Mouse (Mus musculus) megakaryocyte progenitor cell, adult 5-6 weeks (primary cell): ENCODE results near the gene Ap3b1. TPM values are rescaled to one million over a fixed set of nuclear protein-coding genes. Genes with fewer than 3 reads are reported as not detected.
"Not testable (repeated sequence)": the region's sequence is repeated elsewhere in the genome, so short reads cannot be mapped to it uniquely, and the experiment has no call there.

Source experiments
- ATAC-seq: replicated peaks from 2 replicates; pipeline ENCODE4 v1.8.0; 2016; ENCODE audit warnings: mild to moderate bottlenecking, moderate TSS enrichment, inconsistent platforms; ENCODE audit not compliant: poor library complexity
- total RNA-seq, 2 experiments: library from RNA; stranded (forward) in 1 of 2; stranded (reverse) in 1 of 2; fragments of 157-497, 149-512 nt in 1 of 2; fragments of 200-1000 nt in 1 of 2; gene quantifications; 2 replicates each; pipeline versions ENCODE4 v1.2.3 to v1.2.4; 2015 to 2017

The Ap3b1 gene
- 50.4 and 53.4 TPM in 2 replicates for total RNA-seq (2015)
- total RNA-seq (2017) = 81.8 and 105 TPM in 2 replicates

- peak; percentile 76 for ATAC-seq
Observed at GRCm38 (mm10) chr13:94358401-94359265, at the start of gene Ap3b1. Gene Ap3b1 (plus strand): TSS chr13:94358960.

GRCm38 (mm10) chr13:94312812-94313211 is 45.9 kb upstream of the Ap3b1 start:
- not testable (repeated sequence) for ATAC-seq

GRCm38 (mm10) chr13:94316975-94317511 is 41.7 kb upstream of the Ap3b1 start:
- ATAC-seq = no peak

GRCm38 (mm10) chr13:94321094-94321792 is 37.5 kb upstream of the Ap3b1 start:
- ATAC-seq = no peak

GRCm38 (mm10) chr13:94322475-94322874 is 36.3 kb upstream of the Ap3b1 start:
- ATAC-seq = peak; percentile 93

GRCm38 (mm10) chr13:94328063-94328462 is 30.7 kb upstream of the Ap3b1 start:
- ATAC-seq = peak; percentile 70

GRCm38 (mm10) chr13:94329005-94329404 is 29.8 kb upstream of the Ap3b1 start:
- ATAC-seq = not testable (repeated sequence)

GRCm38 (mm10) chr13:94330392-94330979 is 28.3 kb upstream of the Ap3b1 start:
- no peak for ATAC-seq

- ATAC-seq = no peak
Observed at GRCm38 (mm10) chr13:94338357-94338756, 20.4 kb upstream of the Ap3b1 start.

- ATAC-seq = peak; percentile 65; the same call in 1 of the 2 replicates
Observed at GRCm38 (mm10) chr13:94343192-94343591, 15.6 kb upstream of the Ap3b1 start.

- ATAC-seq = not testable (repeated sequence)
Observed at GRCm38 (mm10) chr13:94344600-94344999, 14.2 kb upstream of the Ap3b1 start.

- peak; percentile 27; the same call in 1 of the 2 replicates for ATAC-seq
Observed at GRCm38 (mm10) chr13:94354584-94354983, 4.2 kb upstream of the Ap3b1 start.

- ATAC-seq = peak; percentile 21
Observed at GRCm38 (mm10) chr13:94358101-94358400, 709 bp upstream of the Ap3b1 start.

GRCm38 (mm10) chr13:94359282-94359920 is 641 bp downstream of the Ap3b1 start:
- ATAC-seq = 0 out of 2 replicates have a peak, but pooled peaks have one; percentile 0

- not testable (repeated sequence) for ATAC-seq
Observed at GRCm38 (mm10) chr13:94361013-94361580, 2.3 kb downstream of the Ap3b1 start.

- no peak for ATAC-seq
Observed at GRCm38 (mm10) chr13:94364336-94364735, 5.6 kb downstream of the Ap3b1 start.

- ATAC-seq = peak; percentile 35
Observed at GRCm38 (mm10) chr13:94365108-94365907, 6.5 kb downstream of the Ap3b1 start.

GRCm38 (mm10) chr13:94367869-94368268 is 9.1 kb downstream of the Ap3b1 start:
- ATAC-seq = no peak

GRCm38 (mm10) chr13:94370521-94370920 is 11.8 kb downstream of the Ap3b1 start:
- ATAC-seq = no peak

GRCm38 (mm10) chr13:94372066-94372465 is 13.3 kb downstream of the Ap3b1 start:
- ATAC-seq = no peak
